Mouse (Mus musculus): ENCODE measurements around the gene Psmd3.

GRCm38 (mm10) chr11:98688009-98688408, 5.7 kb downstream of the Psmd3 start:
- TF ChIP-seq GATA1 (IDR thresholded peaks at IDR 0.05; ENCODE audit: borderline replicate concordance, low read length) (no peak), FLI1 (IDR thresholded peaks at IDR 0.05; ENCODE audit: low read length) (no peak)
